Mouse (Mus musculus): ENCODE measurements at regions not wholly inside any gene's neighbourhood (a gene's known extent, or its start where the extent isn't known, plus 50 kb on each side); places are given as distances from the start of the nearest gene placed in this dataset.

GRCm38 (mm10) chr13:79018051-79018450, 818.5 kb upstream of the Nr2f1 start:
- no peaks in the 10 kb centered on the region for H3K27me3 ChIP-seq (replicated peaks; ENCODE audit: control insufficient read depth, insufficient read depth, low read length)
- H3K4me1 ChIP-seq (replicated peaks; ENCODE audit: control insufficient read depth, insufficient read depth, low read length) = no peaks in the 10 kb centered on the region
- H3K9ac ChIP-seq (replicated peaks; ENCODE audit: low read depth, low read length) = no peak overlapping the region
- no peaks in the 10 kb centered on the region for H3K36me3 ChIP-seq (ENCODE audit: control insufficient read depth, insufficient read depth)
- no peak overlapping the region for H3K27ac ChIP-seq (ENCODE audit: low read length)
- no peak overlapping the region for H3K4me2 ChIP-seq (ENCODE audit: low read length)
- WGBS = 91% methylated on average over 2 of the region's 2 CpGs
- H3K4me3 ChIP-seq (replicated peaks; ENCODE audit: low read length) = no peak overlapping the region
- ATAC-seq = no peak
- H3K9me3 ChIP-seq (ENCODE audit: control insufficient read depth, low read length) = no peaks in the 10 kb centered on the region

GRCm38 (mm10) chr13:79003313-79003712, 803.8 kb upstream of the Nr2f1 start:
- no peak overlapping the region for H3K4me3 ChIP-seq (replicated peaks; ENCODE audit: low read length)
- ATAC-seq = no peak
- no peaks in the 10 kb centered on the region for H3K4me1 ChIP-seq (replicated peaks; ENCODE audit: control insufficient read depth, insufficient read depth, low read length)
- H3K9ac ChIP-seq (replicated peaks; ENCODE audit: low read depth, low read length) = no peak overlapping the region
- no peak overlapping the region for H3K27ac ChIP-seq (ENCODE audit: low read length)
- whole genome bisulfite sequencing = 87% methylated on average over 1 of the region's 1 CpGs
- H3K27me3 ChIP-seq (replicated peaks; ENCODE audit: control insufficient read depth, insufficient read depth, low read length) = no peaks in the 10 kb centered on the region
- no peak overlapping the region for H3K4me2 ChIP-seq (ENCODE audit: low read length)
- no peaks in the 10 kb centered on the region for H3K36me3 ChIP-seq (ENCODE audit: control insufficient read depth, insufficient read depth)
- H3K9me3 ChIP-seq (ENCODE audit: control insufficient read depth, low read length) = no peaks in the 10 kb centered on the region

GRCm38 (mm10) chr13:78998855-78999254, 799.3 kb upstream of the Nr2f1 start:
- Histone ChIP-seq H3K36me3 (ENCODE audit: control insufficient read depth, insufficient read depth) (no peaks in the 10 kb centered on the region), H3K4me1 (replicated peaks; ENCODE audit: control insufficient read depth, insufficient read depth, low read length) (no peaks in the 10 kb centered on the region), H3K27ac (ENCODE audit: low read length) (no peak overlapping the region), H3K4me3 (replicated peaks; ENCODE audit: low read length) (no peak overlapping the region), H3K4me2 (ENCODE audit: low read length) (no peak overlapping the region), H3K27me3 (replicated peaks; ENCODE audit: control insufficient read depth, insufficient read depth, low read length) (no peaks in the 10 kb centered on the region), H3K9me3 (ENCODE audit: control insufficient read depth, low read length) (no peaks in the 10 kb centered on the region), H3K9ac (replicated peaks; ENCODE audit: low read depth, low read length) (no peak overlapping the region)
- 33% methylated on average over 2 of the region's 2 CpGs for WGBS
- no peak for ATAC-seq

GRCm38 (mm10) chr13:78992326-78992725, 792.8 kb upstream of the Nr2f1 start:
- H3K4me3 ChIP-seq (replicated peaks; ENCODE audit: low read length) = no peak overlapping the region
- 94% methylated on average over 3 of the region's 3 CpGs for WGBS
- H3K9me3 ChIP-seq (ENCODE audit: control insufficient read depth, low read length) = no peaks in the 10 kb centered on the region
- ATAC-seq = no peak
- no peaks in the 10 kb centered on the region for H3K27me3 ChIP-seq (replicated peaks; ENCODE audit: control insufficient read depth, insufficient read depth, low read length)
- H3K36me3 ChIP-seq (ENCODE audit: control insufficient read depth, insufficient read depth) = no peaks in the 10 kb centered on the region
- no peak overlapping the region for H3K4me2 ChIP-seq (ENCODE audit: low read length)
- H3K4me1 ChIP-seq (replicated peaks; ENCODE audit: control insufficient read depth, insufficient read depth, low read length) = no peaks in the 10 kb centered on the region
- H3K27ac ChIP-seq (ENCODE audit: low read length) = no peak overlapping the region
- no peak overlapping the region for H3K9ac ChIP-seq (replicated peaks; ENCODE audit: low read depth, low read length)

GRCm38 (mm10) chr13:78985921-78986320, 786.4 kb upstream of the Nr2f1 start:
- Histone ChIP-seq H3K36me3 (ENCODE audit: control insufficient read depth, insufficient read depth) (no peaks in the 10 kb centered on the region), H3K9me3 (ENCODE audit: control insufficient read depth, low read length) (no peaks in the 10 kb centered on the region), H3K27me3 (replicated peaks; ENCODE audit: control insufficient read depth, insufficient read depth, low read length) (no peaks in the 10 kb centered on the region), H3K4me3 (replicated peaks; ENCODE audit: low read length) (no peak overlapping the region), H3K4me1 (replicated peaks; ENCODE audit: control insufficient read depth, insufficient read depth, low read length) (no peaks in the 10 kb centered on the region), H3K4me2 (ENCODE audit: low read length) (no peak overlapping the region), H3K9ac (replicated peaks; ENCODE audit: low read depth, low read length) (no peak overlapping the region), H3K27ac (ENCODE audit: low read length) (no peak overlapping the region)
- ATAC-seq = no peak
- 22% methylated on average over 3 of the region's 3 CpGs for WGBS

GRCm38 (mm10) chr13:78977224-78977780, 777.7 kb upstream of the Nr2f1 start:
- Histone ChIP-seq H3K4me3 (replicated peaks; ENCODE audit: low read length) (no peak overlapping the region), H3K9ac (replicated peaks; ENCODE audit: low read depth, low read length) (no peak overlapping the region)
- WGBS = 78% methylated on average over 3 of the region's 3 CpGs

GRCm38 (mm10) chr13:78938351-78938741, 738.8 kb upstream of the Nr2f1 start:
- no peak overlapping the region for H3K9ac ChIP-seq (replicated peaks; ENCODE audit: low read depth, low read length)
- no peak; the same call in 1 of the 2 replicates for ATAC-seq
- H3K36me3 ChIP-seq (ENCODE audit: control insufficient read depth, insufficient read depth) = no peaks in the 10 kb centered on the region
- H3K4me1 ChIP-seq (replicated peaks; ENCODE audit: control insufficient read depth, insufficient read depth, low read length) = peaks cover 21% of the 10 kb centered on the region
- H3K4me3 ChIP-seq (replicated peaks; ENCODE audit: low read length) = no peak overlapping the region
- H3K27me3 ChIP-seq (replicated peaks; ENCODE audit: control insufficient read depth, insufficient read depth, low read length) = no peaks in the 10 kb centered on the region
- H3K9me3 ChIP-seq (ENCODE audit: control insufficient read depth, low read length) = no peaks in the 10 kb centered on the region
- WGBS = 22% methylated on average over 5 of the region's 5 CpGs
- H3K27ac ChIP-seq (ENCODE audit: low read length) = peak overlapping the region; percentile 74
- peak overlapping the region; percentile 30; the same call in 1 of the 2 replicates for H3K4me2 ChIP-seq (ENCODE audit: low read length)

More at GRCm38 (mm10) chr13:78977224-78977780, 777.7 kb upstream of the Nr2f1 start:
- H3K27me3 ChIP-seq (replicated peaks; ENCODE audit: control insufficient read depth, insufficient read depth, low read length) = no peaks in the 10 kb centered on the region
- H3K4me1 ChIP-seq (replicated peaks; ENCODE audit: control insufficient read depth, insufficient read depth, low read length) = no peaks in the 10 kb centered on the region
- ATAC-seq = no peak
- no peaks in the 10 kb centered on the region for H3K9me3 ChIP-seq (ENCODE audit: control insufficient read depth, low read length)
- no peaks in the 10 kb centered on the region for H3K36me3 ChIP-seq (ENCODE audit: control insufficient read depth, insufficient read depth)
- no peak overlapping the region for H3K27ac ChIP-seq (ENCODE audit: low read length)
- H3K4me2 ChIP-seq (ENCODE audit: low read length) = no peak overlapping the region

- no peaks in the 10 kb centered on the region for H3K36me3 ChIP-seq (ENCODE audit: control insufficient read depth, insufficient read depth)
- H3K27me3 ChIP-seq (replicated peaks; ENCODE audit: control insufficient read depth, insufficient read depth, low read length) = no peaks in the 10 kb centered on the region
- H3K27ac ChIP-seq (ENCODE audit: low read length) = peak overlapping the region; percentile 77
- no peak overlapping the region for H3K9ac ChIP-seq (replicated peaks; ENCODE audit: low read depth, low read length)
- H3K4me3 ChIP-seq (replicated peaks; ENCODE audit: low read length) = no peak overlapping the region
- WGBS = 14% methylated on average over 7 of the region's 7 CpGs
- peak; percentile 94 for ATAC-seq
- H3K4me1 ChIP-seq (replicated peaks; ENCODE audit: control insufficient read depth, insufficient read depth, low read length) = peaks cover 21% of the 10 kb centered on the region
- no peaks in the 10 kb centered on the region for H3K9me3 ChIP-seq (ENCODE audit: control insufficient read depth, low read length)
- peak overlapping the region; percentile 30; the same call in 1 of the 2 replicates for H3K4me2 ChIP-seq (ENCODE audit: low read length)
Observed at GRCm38 (mm10) chr13:78937389-78938350, 738.1 kb upstream of the Nr2f1 start.

- no peaks in the 10 kb centered on the region for H3K27me3 ChIP-seq (replicated peaks; ENCODE audit: control insufficient read depth, insufficient read depth, low read length)
- peak overlapping the region; percentile 19; the same call in 1 of the 2 replicates for H3K27ac ChIP-seq (ENCODE audit: low read length)
- H3K36me3 ChIP-seq (ENCODE audit: control insufficient read depth, insufficient read depth) = no peaks in the 10 kb centered on the region
- H3K4me1 ChIP-seq (replicated peaks; ENCODE audit: control insufficient read depth, insufficient read depth, low read length) = peaks cover 21% of the 10 kb centered on the region
- 8% methylated on average over 3 of the region's 3 CpGs for WGBS
- peak; percentile 9; the same call in 1 of the 2 replicates for ATAC-seq
- H3K4me2 ChIP-seq (ENCODE audit: low read length) = no peak overlapping the region
- no peak overlapping the region for H3K9ac ChIP-seq (replicated peaks; ENCODE audit: low read depth, low read length)
- H3K4me3 ChIP-seq (replicated peaks; ENCODE audit: low read length) = no peak overlapping the region
- no peaks in the 10 kb centered on the region for H3K9me3 ChIP-seq (ENCODE audit: control insufficient read depth, low read length)
Observed at GRCm38 (mm10) chr13:78935990-78936650, 736.6 kb upstream of the Nr2f1 start.

All from forebrain, embryonic 16.5 days (tissue).